Mouse (Mus musculus) kidney, postnatal 14 days (tissue): ENCODE measurements around the gene Dnmbp.

Experiments used
- DNase-seq: peaks from one replicate; pipeline ENCODE4 v3.0.0; 2022; ENCODE audit warnings: mixed read lengths

Dnmbp gene

GRCm38 (mm10) chr19:43943076-43943475 lies 3.1 kb upstream of the Dnmbp start:
- DNase-seq = peak; percentile 39

GRCm38 (mm10) chr19:43939171-43939768 lies 721 bp downstream of the Dnmbp start:
- no peak for DNase-seq

GRCm38 (mm10) chr19:43938355-43938754 lies 1.6 kb downstream of the Dnmbp start:
- DNase-seq = no peak

- DNase-seq = no peak
Measured at GRCm38 (mm10) chr19:43930926-43931325, 9.1 kb downstream of the Dnmbp start.

- DNase-seq = no peak
Measured at GRCm38 (mm10) chr19:43930366-43930765, 9.6 kb downstream of the Dnmbp start.

GRCm38 (mm10) chr19:43929869-43930268 lies 10.1 kb downstream of the Dnmbp start:
- DNase-seq = no peak

- no peak for DNase-seq
Measured at GRCm38 (mm10) chr19:43927967-43928366, 12.0 kb downstream of the Dnmbp start.

- DNase-seq = no peak
Measured at GRCm38 (mm10) chr19:43927057-43927456, 12.9 kb downstream of the Dnmbp start.

- no peak for DNase-seq
Measured at GRCm38 (mm10) chr19:43926141-43926987, 13.6 kb downstream of the Dnmbp start.

- no peak for DNase-seq
Measured at GRCm38 (mm10) chr19:43924361-43924760, 15.6 kb downstream of the Dnmbp start.

- DNase-seq = no peak
Measured at GRCm38 (mm10) chr19:43922963-43923362, 17.0 kb downstream of the Dnmbp start.

GRCm38 (mm10) chr19:43921410-43921809 lies 18.6 kb downstream of the Dnmbp start:
- DNase-seq = no peak

GRCm38 (mm10) chr19:43920453-43921300 lies 19.3 kb downstream of the Dnmbp start:
- peak; percentile 57 for DNase-seq

- no peak for DNase-seq
Measured at GRCm38 (mm10) chr19:43919841-43920240, 20.1 kb downstream of the Dnmbp start.

- DNase-seq = no peak
Measured at GRCm38 (mm10) chr19:43918834-43919233, 21.2 kb downstream of the Dnmbp start.

- no peak for DNase-seq
Measured at GRCm38 (mm10) chr19:43917763-43918162, 22.2 kb downstream of the Dnmbp start.

- DNase-seq = no peak
Measured at GRCm38 (mm10) chr19:43917406-43917691, 22.6 kb downstream of the Dnmbp start.

- no peak for DNase-seq
Measured at GRCm38 (mm10) chr19:43916586-43917405, 23.2 kb downstream of the Dnmbp start.

GRCm38 (mm10) chr19:43915431-43915830 lies 24.6 kb downstream of the Dnmbp start:
- DNase-seq = no peak

GRCm38 (mm10) chr19:43914986-43915385 lies 25.0 kb downstream of the Dnmbp start:
- DNase-seq = no peak

- peak; percentile 64 for DNase-seq
Measured at GRCm38 (mm10) chr19:43912775-43913486, 27.1 kb downstream of the Dnmbp start.

GRCm38 (mm10) chr19:43906492-43906891 lies 33.5 kb downstream of the Dnmbp start:
- no peak for DNase-seq
